Mouse (Mus musculus) right cerebral cortex, postnatal 36 days (tissue): ENCODE measurements around the gene Oit1.

Experiments
- DNase-seq, 2 experiments: peaks; one replicate each; pipeline ENCODE4 v3.0.0; 2022; ENCODE audit warnings: low spot score in 2 of 2, mixed read lengths in 1 of 2

Oit1 gene

DNA sequence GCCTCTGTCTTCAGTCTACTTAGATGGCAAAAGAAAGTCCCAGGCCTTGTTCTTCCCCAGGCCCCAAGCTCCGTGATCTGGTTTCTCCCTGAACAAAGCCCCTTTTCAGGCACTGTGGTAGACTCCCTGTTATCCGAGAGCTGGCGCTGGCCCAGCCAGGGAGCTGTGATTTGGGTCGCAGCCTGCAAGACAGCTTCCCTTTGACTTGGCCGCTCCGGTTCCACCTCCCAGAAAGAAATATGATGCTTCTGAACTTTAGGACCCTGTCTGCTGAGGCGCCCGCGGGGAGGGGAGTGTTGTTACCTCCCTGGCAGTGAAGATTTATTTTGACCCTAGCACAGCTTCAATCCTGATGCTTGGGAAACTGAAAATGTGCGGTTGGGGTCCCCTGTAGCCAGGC, 42.6 kb downstream of the Oit1 start:
- DNase-seq, result no peak

DNA sequence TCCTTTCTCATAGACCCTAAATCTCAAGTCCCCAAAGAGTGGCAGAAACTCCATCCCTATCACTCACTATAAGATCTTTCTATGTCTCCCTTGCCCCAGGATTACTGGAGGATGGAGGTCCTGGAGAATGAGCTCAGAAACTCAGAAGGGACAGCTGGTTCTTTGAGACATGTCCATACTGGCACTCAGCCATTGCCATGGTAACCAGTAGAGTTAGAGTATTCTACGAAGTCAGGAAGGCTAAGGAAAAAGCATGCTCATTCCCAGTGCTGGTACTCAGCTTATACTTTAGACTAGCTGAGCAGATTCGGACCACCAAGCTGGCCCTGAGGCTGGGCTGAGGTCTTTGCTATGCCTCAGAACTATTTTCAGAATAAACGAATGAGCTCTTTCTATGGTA, 44.0 kb downstream of the Oit1 start:
- DNase-seq, result no peak

DNA sequence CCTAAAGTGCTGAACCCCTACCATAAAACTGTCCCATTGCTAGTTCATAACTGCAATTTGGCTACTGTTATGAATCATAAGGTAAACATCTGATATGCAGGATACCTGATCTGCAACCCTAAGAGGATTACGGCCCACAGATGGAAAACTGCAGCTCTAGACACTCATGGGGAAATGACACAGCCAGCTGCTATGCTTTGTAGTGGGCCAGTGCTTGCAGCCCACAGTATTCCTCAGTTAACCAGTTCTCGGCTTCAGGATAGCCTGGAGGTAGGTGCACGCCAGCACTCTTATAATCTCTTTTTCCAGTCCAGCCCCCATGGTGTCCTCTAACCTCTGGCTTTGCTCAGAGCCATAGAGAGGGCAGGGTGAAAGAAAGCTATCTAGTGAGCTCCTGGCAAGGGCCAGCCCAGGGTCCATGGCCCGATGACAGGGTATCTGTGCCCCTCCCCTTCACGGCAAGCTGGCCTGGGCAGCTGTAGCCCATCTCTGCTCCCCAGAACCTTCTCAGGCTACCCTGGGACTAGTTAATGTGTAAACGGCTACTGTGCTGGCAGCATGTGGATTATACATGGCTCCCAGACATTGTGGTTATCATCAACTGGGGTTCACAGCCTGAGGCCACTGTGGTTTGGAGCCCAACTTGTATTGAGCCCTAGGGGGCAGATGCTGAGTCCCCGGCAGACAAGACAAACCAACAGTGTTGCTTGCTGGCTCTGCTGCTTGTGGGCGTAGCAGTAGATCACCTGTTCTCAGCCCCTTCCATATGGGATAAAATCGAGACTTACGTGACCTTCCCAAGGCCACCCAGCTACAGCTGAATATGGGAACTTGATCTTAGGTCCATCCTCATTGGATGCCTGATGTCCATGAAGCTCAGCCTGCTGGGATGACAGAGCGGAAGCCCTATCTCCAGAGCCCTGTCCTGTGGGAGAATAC, 46.0 kb downstream of the Oit1 start:
- DNase-seq, result no peak

DNA sequence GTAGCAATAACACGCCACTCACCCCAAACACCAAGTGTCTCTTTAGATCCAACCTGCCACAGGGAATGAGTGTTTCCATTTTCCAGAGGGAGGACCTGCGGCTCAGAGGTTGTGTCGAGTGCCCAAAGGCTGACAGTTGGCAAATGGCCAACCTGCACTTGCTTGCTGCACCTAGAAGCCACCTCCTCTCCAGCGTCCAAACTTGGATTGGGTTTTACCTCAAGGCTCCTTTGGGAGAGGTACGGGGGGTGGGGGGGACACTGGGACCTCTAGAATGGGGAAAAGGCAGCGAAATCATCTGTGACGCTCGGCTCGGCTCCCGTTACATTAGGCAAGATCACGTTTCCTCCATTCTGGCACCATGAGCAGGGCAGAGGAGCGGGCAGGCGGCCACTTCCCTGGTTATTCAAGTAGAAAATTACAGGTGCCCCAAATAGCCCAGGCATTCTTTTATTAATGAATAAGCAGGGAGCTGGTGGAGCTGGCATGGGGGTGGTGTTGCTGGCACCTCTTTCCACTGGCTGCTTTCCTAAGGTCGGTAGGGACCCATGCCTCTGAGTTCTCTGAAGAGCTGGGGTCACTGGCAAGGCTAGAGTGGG, 47.1 kb downstream of the Oit1 start:
- DNase-seq, result no peak

DNA sequence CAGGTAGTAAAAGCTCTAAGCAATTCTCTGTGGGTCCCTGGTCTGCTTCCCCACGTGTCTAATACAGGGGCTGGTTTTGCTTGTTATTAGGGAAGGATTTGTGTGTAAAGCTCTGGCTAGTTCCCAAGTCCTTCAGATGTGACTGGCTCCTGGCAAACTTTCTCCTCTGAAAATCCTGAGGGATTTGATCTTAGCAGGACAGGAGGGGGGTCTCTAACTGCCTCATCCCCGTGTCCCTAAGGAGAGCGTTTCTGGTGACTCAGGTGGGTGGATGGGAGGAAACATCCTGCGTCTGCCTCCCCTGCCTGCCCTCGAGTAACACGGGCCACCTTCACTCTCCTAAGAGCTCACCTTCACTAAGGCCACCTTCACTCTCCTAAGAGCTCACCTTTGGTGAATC, 48.2 kb downstream of the Oit1 start:
- no peak for DNase-seq

DNA sequence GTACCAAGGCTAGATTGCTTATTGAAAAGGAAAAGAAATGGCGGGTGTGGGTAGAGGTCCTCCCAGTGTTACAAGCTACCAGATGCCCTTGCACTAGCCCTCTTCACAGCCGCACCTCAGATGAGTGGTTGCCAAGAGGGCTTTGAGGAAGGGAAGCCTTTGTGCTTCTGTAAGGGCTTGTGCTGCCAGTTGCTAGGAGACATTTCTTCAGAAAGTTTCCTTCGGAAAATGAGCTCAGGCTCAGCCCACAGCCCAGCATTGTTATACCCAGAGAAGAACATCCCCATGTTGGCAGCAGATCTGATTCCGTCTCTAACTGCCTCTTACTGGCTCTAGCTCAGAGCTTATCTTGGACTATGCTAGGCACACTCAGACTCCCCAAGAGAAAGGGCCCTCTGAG, 49.0 kb downstream of the Oit1 start:
- peak in 1 of 2 experiments; percentile 16 for DNase-seq

DNA sequence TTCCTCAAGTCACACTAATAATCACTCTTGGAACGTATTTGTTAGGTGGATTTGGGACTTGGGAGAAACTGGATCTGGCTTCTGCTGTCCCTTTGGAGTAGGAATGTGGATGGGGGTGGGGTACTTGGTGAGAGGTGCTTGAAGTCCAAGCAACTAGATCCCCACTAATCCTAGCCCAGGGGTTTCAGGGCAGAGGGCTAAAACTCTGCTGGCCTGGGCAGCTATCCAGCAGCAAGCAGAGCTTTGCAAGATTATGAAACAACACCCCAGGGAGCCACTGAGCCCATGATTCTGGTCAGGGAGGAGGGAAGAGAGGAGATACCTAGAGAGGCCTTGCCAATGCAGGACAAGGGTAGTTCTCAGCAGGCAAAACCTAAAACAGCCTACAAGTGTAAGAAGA, 51.2 kb downstream of the Oit1 start:
- no peak for DNase-seq

DNA sequence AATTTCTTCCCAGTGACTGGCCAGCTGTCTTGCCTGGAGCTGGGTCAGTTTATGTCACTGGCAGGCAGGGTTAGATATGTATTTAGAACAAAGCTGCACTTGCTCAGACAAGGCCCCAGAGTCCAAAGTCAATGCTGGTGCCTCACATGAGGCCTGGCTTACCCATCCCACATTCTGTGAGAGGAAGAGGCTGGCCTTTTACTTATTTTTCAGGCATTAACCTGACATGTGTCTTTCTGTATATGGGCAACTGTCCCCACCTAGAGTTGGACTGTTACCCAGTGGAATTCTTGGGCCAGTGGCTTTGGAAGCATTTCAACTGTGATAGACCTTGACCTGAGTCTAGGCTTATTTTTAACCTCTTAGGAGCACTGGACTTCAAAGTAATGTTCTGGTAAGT, 51.6 kb downstream of the Oit1 start:
- no peak for DNase-seq

DNA sequence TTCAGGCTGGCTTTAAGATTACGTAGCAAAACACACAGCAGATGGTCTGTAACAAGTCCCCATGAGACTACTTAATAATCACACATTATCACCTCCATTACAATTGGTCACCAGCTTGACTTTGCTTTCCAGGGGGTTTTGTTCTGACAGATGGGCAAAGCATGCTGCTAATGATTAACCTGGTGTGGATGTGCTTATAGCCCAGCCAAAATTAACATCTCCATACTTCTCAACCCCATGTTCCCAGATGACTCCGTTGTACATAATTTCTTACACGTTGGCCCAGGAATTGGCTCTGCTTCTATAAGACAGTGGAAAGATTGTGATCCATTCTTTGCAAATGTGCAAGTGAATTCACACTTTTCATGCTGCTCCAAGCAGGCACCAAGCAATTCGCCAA, 52.8 kb downstream of the Oit1 start:
- no peak for DNase-seq

DNA sequence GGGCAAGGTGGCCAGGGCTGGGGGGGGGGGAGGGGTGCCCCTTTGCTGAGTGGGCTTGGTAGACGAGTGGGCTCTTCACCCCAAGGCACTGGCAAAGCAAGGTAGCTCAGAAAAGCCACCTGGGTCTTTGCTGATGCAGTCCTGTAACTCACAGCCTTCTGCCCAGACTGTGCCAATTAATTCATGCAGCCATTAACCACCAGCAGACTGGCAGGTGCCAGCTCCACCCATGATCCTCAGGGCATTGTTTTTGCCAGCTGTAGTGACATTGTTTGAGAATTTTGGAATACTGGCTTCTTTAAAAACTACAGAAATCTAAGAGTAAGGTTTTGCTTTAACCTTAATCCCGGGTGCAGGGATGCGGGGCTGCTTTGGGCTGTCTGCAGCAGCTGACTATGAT, 58.0 kb downstream of the Oit1 start:
- no peak for DNase-seq

DNA sequence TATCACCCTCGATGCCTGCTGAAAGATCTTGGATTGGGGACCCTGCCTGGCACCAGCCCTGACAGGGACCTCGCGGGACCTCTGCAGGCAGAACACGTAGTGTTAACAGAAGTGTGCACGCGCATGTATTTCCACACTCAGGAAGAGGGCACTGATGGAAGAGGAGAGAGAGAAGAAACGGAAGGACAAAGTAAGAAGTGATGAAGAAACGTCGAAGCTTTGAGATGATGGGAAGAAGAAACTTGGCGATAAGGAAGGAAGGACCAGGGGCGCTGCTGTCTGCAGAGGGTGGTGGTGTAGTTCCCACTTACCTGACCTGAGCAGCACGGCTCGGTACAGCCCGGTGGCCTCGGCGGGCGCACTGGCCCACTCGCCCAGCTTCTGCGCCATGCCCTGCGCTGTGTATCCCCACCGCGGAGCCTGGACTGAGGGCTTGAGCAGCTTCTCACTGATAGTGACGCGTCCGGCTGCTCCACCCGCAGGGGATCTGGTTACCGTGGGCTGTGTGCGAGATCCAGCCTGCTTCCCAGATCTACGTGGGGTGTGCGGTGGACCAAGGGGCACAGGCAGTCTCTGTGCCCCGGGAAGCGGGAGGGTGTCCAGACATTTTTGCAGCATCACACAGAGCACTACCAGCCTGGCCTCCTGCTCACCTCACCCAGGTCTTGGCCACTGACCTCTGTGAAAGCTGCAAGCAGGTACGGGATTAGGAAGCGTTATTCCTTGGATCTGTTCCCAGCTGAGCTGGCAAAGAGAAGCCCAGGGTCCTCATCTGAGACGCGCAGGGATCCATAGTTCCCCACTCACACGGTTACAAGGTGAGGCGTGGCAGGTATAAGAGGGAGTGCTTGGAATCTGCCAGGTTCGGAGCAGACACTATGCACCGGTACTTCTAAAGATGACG, 61.1 kb downstream of the Oit1 start, which contains the start of gene Fam107a:
TSS of gene Fam107a (minus strand) at position 830 of the 904 bp plus-strand sequence.
- DNase-seq, result no peak

DNA sequence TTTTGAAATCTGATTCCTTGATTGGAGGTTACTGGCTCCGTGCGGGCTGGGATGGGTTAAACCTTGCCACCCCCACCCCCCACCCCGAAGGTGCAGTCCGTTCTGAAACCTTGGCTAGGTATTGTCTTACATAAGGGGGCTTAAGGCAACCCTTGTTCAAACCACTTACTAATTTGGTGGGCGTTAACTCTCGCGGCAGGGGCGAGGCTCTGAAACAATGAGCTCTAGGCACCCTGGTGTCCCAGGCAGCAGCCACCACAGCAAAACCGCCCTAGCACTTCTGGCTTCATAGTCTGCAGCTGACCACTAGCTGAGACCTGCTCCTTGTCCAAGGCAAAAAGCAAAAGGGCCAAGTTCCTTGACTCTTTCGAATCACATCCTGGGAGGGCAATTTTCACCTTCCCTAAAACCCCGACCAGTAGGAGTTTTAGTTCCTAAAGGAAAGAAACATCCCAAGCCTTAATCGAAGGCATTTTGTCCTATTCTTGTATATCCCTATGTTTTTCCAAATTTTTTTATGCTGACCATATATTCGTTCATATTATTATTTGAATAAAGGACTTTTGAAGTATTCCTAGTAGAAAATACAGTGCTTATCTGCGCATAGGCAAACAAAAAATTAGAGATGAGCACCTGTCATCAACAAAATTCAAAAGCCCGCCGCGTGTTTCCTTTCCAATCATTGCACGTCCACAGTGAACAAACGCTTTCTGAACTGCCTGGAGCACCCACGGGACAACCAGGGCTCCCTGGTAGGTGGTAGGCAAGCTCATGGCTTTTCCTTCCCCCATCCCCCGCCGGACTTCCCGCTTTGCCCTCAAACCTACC, 62.0 kb downstream of the Oit1 start:
- no peak for DNase-seq

DNA sequence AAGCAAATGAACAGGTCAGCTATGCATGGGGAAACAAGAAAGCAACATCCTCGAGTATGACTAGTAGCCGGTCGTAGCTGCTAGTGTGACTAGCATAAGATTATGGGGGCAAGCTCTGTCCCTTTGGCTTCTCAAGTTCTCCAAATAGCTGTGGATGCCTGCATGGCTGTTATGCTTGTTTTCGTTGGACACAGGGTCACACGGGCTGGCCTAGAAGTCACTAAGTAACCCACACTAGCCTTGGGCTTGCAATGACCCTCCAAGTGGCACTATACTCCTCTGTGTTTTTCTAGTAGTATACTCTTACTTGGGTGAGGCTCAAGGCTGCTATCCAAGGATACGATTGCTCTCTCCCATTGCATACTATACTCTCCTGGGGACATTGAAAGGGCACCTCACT, 63.4 kb downstream of the Oit1 start:
- DNase-seq, result no peak

DNA sequence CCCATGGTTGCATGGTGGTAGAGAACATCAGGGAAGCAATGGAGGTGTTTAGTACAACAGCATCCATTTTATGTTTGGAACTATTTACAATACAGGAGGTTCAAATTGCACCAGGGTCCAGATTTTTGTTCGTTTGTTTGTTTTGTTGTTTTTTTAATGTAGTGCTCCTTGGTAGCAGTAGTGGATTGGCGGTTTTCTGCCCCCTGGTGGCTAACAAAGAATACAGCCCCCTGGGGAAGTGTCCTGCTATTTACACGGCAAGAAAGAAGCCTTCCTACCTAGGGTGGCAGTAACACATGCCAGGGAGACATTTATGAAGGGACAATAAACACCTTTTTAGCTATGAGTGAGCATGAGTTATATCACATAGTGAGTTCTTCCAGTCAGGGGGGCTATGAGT, 64.0 kb downstream of the Oit1 start:
- no peak for DNase-seq

DNA sequence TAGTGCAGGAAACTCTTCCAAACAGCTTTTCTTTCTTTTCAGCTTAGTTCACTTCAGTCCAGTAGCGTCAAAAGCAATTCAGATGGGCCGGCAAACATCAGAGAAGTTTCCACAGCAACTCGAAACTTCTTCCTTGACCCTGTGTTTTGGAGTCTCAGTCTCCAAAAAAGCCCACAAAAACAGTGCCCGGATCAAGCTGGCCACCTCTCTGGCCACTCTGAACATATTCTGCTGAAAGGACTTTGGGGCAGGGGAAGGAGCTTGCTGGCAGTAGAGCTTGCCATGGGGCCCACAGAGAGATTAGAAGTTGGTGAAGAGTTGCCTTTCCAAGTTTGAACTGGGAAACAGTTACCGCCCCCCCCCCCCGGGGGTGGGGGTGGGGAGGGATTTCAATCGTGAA, 64.7 kb downstream of the Oit1 start:
- peak in 1 of 2 experiments; percentile 38 for DNase-seq

DNA sequence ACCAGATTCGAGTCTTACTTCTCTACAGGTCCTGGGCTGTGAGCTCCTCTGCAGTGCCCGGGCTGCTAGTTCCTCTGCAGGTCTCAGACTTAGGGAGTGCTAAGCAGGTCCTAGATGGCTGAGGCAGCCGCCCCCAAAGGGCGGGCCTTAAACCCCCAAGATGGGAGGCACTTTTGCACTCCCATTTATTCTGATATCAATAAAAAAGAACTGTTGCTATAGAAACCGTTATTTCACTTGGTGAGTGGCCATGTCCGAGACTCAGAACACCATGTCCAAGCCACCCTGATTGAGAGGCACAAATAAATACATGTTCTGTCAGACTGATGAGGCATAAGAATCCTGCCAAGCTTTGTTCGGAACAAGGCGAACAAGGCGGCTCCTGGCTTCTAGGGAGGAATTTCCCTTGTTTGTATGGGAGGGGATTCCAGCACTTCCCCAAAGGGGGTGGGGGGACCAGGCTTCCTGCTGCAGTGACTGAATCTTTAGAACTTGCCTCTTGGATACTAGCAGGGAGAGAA, 68.9 kb downstream of the Oit1 start:
- peak; percentile 46 to 58 for DNase-seq

DNA sequence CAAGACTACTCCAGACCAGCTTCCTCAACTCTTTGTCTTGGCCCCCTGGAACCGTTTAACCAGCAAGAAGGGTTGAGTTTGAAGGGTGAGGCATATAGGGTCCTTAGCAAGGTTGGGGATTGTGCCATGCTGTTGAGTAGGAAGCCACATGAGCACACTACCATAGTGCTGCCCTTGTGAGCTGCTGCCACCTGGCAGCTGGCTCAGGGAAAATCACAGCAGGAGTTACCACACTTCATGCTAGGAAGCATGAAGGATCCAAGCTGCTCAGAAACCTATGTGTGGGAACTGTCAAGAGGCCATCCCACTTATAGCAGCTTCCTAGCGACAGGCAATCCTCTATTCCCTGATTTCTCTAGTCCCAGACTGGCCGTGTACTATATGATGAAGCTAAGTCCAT, 69.9 kb downstream of the Oit1 start:
- DNase-seq, result no peak

DNA sequence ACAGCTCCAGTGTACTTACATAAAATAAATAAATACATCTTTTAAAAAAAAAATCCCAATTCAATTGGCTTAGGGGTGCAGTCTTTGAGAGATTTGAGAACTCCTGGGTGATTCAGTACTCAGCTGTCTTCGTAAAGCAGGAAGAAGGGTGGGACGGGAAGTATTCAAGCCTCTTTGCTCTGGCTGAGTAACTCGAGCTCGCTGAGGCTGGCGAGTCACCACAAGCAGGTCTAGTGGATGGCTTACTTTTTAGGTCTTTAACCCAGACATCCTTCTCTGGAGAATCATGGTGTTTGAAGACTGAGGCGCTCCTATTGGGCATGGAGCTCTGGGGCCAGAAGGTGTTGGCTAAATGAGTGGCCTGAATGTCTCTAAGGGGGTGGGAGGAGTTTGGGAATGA, 71.7 kb downstream of the Oit1 start:
- DNase-seq, result no peak

DNA sequence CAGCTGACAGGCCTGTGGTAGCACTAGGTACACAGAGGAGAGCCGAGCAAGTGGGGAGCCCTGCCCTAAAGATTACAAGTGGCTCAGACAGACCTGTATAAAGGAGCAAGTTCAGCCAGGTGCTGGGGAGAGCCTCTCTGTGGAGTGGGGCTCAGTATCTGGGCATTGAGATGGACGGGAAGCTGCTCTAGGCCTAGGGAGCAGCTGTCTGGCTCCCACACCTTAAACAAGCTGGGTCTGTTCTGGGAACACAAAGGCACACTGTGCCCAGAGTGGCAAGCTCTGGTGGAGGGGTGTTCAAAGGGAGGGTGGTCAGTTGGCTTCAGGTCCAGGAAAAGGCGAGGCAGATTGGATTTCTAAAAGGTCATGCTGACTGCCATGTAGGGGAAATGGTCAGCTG, 73.5 kb downstream of the Oit1 start:
- no peak for DNase-seq

DNA sequence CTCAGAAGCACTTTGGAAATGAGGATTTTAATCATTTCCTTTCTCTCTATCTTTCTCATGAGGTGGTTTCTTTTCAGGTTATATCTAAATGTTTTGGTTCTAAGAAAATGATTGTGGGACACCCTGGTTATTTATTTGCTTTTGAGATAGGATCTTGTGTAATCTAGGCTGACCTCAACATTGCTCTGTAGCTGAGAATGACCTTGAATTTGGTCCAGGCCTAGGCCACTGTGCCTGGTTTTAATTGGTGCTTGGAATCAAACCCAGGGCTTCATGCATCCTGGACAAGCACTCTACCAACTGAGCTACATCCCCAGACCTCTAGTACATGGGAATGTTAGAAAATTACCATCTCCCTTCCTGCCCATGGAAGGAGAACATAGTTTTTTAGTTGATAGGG, 74.5 kb downstream of the Oit1 start:
- DNase-seq, result no peak

DNA sequence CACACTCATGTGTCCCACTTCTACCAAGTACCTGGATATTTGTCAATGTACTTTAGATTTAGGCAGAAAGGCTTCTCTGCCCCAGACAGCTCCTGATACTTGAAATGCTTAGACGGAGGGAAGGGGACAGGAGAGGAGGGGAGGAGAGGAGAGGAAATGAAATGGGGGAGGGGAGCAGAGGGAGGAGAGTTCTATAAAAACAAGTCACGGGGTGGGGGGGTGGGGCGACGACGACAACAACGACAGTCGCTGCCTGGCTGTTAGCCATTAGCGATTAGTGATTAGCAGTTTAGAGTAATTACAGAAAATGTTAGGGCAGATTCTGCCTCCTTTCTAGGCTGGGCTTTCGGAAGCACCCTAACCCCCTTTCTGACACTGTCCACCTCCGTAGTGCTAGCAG, 75.9 kb downstream of the Oit1 start:
- no peak for DNase-seq
